Mouse (Mus musculus) frontal cortex, adult (tissue): ENCODE data around the gene Ptpn13.

Experiments
- ATAC-seq: cut with Nextera tagmentation; 2 replicates; pipeline ENCODE4 v1.9.2; 2017; ENCODE audit warnings: mild to moderate bottlenecking, moderate library complexity, mixed read lengths; ENCODE audit not compliant: low TSS enrichment

Gene Ptpn13

DNA sequence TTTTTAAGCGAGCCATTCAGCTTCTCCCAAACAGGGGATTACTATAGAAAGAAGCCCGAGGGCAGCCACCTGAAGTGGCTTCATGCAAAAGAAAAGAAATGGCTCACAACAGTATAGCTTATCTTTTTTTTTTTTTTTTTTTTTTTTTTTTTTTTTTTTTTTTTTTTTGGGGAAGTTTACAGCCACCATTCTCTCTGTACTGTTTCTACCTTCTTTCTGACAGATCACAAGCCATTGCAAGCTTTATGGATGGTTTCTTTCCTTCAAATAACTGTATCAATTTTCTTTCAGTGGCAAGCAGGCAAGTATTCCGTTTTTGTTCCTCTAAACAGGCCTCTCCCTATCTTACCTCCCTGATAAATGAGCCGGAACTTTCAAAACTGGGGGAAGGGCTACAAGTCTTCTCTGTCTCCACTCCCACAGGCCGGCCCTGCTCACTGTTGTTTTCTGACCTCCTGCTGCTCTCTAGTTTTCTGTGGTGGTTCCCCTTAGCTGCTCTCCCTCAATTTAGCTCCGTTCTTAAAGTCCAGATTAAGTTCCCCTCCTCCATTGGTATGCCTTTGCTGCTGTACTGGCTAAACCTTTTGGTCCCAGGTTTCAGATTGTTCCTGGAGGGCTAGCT lies 1.6 kb upstream of the Ptpn13 start:
- ATAC-seq, result no peak

- ATAC-seq, result no peak
Observed at GRCm38 (mm10) chr5:103423927-103424315, 1.1 kb upstream of the Ptpn13 start.

GRCm38 (mm10) chr5:103425363-103426031 lies 505 bp downstream of the Ptpn13 start:
- ATAC-seq, result peak; percentile 35; the same call in 1 of the 2 replicates

DNA sequence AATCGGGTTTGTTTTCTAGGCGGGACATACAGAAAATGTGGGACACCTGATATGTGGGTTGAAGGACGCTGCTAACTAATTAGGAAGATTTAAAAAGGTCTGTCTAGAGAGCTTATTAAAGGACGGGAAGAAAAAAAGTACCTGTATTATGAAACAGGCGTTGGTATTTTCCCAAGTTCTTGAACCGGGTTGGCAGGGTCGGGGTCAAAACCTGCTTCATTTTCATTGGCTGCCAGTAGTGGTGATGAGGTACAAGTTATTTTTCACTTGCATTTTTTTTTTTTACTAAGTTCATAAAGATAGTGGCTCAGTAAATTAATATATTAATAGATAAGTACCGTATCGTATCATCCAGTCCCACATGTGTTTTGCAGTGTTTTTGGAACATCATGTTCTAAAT lies 1.3 kb downstream of the Ptpn13 start:
- no peak for ATAC-seq

DNA sequence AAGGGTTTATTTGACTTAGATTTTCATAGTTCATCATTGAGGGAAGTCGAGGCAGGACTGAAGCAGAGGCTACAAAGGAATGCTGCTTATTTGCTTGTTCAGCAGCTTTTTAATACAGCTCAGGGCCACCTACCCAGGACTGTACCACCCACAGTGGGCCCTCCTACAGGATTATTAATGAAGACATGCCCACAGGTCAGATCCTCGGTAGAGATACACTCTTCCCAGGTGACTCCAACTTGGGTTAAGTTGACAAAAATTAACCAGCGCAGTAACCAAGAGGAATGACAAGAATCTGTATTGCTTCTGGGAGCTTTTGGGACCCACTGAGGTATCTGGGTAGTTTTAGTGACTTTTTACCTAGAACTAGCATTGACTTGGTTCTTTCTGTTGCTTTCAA lies 6.0 kb downstream of the Ptpn13 start:
- no peak for ATAC-seq

DNA sequence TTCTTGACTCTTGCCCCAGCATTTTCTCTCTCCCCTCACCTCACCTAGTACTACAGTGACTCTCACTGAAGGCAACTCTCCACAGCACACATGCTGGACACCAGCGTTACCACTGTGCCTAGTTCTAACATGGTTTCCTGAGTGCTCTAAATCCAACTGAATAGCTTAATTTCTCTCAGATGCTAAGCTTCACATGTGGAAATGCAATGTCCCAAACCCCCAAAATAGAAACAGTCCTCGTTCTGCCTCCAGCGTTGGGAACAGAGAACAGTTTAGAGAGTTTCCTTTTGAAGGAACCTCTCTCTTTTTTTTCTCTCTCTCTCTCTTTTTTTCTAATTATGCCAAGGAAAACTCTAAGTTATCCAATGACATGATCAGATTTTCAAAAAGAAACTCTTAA lies 6.5 kb downstream of the Ptpn13 start:
- peak; percentile 86 for ATAC-seq

DNA sequence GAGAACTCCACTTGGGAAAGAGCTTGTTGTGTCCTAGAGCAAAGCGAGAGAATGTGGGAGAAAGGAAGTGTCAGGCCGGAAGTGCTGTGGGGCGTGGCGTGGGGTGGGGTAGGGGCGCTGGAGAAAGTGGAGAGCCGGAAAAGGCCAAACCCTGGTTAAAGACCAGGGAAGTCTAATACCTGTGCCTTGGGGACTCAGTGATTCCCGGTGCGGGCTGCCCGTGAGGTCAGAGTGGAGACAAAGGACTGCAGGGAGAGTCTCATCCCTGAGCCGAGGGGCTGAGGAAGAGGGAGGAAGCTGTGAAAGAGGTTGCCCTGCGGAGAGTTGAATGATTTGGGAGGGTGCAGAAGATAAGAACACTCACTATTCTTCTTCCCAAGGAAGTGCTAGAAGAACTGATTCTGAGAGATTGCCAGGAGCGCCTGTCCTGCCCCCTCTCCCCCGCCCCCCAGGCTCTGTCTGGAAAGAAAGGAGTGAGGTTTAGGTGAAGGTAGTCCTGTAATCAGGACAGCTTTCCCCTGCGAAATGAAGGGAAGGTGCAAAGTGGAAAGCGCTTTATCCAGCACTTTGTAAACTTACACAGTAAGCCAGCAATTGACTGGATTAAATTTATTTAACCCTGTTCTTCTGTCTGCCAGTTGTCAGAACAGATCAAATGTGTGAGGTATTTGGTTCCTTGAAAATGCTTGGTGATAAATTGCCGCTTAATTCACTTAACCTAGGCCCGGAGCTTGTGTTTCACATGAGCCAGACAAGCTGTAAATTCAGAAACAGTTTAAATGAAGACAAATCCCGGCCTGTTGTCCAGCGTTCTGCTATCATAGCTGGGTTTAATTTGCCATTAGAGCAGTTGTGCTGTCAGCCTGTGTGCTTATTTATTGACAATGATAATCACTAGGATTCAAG lies 11.3 kb downstream of the Ptpn13 start:
- ATAC-seq, result no peak

DNA sequence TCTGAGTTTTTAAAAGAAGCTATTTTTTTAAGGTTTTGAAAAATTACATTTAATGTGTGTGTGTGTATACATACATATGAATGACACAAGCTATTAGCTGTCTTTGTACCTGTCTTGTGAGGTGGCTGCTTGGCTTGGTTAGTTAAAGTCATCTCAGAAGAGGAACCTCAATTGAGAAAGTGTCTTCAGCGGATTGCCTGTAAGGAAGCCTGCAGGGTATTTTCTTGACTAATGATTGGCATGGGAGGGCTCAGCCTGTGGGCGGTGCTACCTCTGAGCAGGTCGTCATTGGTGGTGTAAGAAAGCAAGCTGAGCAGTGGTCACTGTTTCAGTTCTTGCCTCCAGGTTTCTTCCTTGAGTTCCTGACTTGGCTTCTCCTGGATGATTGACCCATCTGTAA lies 12.7 kb downstream of the Ptpn13 start:
- no peak for ATAC-seq

DNA sequence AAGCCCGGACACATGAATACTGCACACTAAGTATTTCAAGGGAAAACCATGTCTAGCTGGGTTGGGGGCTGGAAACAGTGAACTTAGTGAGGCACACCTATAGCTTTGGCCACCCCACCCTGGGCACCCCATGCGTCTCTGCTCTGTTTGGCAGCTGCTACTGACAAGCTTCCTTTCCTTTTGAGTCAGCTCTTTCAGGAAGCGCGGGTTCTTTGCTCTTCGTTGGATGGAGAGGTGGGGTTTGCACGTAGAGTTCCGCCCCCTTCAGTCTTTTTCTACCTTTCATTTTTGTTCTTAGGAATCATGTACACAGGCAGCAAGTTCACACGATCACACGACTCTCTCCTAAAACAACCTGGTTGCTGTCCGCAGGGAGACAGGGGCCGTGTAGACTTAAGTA lies 14.2 kb downstream of the Ptpn13 start:
- no peak for ATAC-seq

- no peak for ATAC-seq
Observed at GRCm38 (mm10) chr5:103440418-103441276, 15.7 kb downstream of the Ptpn13 start.

DNA sequence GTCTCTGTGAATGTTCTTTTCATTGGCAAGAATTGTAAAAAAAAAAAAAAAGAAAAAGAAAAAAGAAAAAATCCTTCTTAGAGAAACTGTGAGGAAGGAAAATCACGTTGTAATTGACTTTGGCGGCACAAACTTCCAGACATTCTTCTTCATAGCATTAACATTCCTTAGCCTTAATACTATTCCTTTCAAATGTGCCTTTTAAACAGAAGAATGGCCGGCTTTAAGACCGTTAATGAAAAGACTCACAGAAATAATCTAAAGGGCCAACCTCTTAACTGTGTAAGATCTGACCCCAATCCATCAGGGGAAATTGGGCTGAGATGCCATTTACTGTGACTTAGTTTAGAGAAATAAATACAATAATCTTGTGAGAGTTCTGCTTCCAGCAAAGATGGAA lies 16.7 kb downstream of the Ptpn13 start:
- ATAC-seq, result no peak

- no peak for ATAC-seq
Observed at GRCm38 (mm10) chr5:103442269-103442688, 17.3 kb downstream of the Ptpn13 start.

GRCm38 (mm10) chr5:103442921-103443320 lies 17.9 kb downstream of the Ptpn13 start:
- no peak for ATAC-seq

DNA sequence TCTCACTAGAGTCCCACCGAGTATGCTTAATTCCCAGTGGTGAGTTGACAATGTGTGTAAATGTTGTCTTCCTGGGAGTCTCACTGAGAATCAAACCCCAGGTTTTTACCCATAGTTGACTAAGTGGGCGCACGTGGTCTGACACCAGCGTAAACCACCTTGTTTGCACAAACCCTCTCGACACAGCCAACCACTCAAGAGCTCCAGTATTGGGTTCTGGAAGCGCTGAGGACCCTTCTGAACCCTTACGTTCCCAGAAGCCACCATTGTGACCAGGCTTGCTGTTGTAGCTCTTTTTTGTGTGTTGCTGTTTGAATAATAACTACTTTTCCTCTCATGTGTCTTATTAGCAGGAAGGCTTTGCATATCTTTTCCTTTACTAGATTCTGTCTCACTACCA lies 20.4 kb downstream of the Ptpn13 start:
- no peak for ATAC-seq

DNA sequence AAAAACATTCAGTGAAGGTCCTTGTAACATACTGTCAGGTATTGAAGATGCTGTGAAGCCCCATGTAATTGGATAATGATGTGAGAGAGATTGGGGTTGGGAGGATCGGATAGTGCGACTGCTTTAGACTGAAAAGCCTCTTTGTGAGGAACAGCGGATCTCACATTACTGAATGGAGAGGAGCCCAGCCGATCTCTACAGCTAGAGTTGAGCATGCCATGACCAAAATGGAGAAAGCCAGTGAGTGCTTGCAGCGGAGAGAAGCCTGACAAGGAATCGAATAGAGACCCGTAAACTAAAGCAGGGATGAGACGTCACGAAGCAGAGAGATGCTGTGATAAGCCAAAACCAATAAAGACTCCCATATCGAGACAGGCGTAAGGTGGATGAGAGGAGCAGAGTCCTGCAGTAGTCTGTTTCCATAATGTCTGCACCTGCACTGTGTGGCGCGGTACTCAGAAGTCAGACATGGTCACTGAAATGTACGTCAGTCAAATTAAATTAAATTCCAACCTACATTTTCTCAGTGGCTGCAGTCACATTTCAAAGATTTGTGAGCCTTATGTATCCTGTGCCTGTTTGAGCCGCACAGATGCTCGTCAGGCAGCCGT lies 22.9 kb downstream of the Ptpn13 start:
- ATAC-seq, result peak; percentile 81

- peak; percentile 27; the same call in 1 of the 2 replicates for ATAC-seq
Observed at GRCm38 (mm10) chr5:103448470-103448869, 23.5 kb downstream of the Ptpn13 start.

DNA sequence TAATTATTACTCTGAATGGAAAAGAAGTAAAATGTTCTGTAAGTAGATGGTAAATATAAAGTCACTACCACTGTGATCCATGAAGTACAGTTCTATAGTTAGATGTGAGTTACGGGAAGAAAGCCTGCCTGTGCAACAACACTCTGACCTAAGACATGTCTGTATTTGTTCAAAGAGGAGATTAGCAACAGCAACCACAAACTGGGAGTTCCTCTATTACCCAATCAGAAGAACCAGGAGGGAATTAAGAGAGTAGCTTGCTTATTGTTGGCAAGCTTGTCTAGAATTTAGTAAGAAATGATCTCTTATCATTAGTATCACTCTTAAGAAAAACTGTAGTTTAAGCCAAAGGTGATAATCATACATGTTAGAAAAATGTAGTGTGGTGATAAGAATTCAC lies 25.7 kb downstream of the Ptpn13 start:
- no peak for ATAC-seq

GRCm38 (mm10) chr5:103453361-103454140 lies 28.6 kb downstream of the Ptpn13 start:
- no peak for ATAC-seq

GRCm38 (mm10) chr5:103456794-103457193 lies 31.8 kb downstream of the Ptpn13 start:
- ATAC-seq, result no peak

- no peak for ATAC-seq
Observed at GRCm38 (mm10) chr5:103458411-103458810, 33.4 kb downstream of the Ptpn13 start.
